Mouse (Mus musculus) cerebellum, postnatal 14 days (tissue): ENCODE measurements around the gene Padi4.
A peak's percentile ranks its signal among the peaks of the same experiment; 100 is the strongest.

Source experiments
- DNase-seq, 2 experiments: peaks; one replicate each; pipeline ENCODE4 v3.0.0; 2021; ENCODE audit warnings: mixed read lengths in 2 of 2

The Padi4 gene

DNA sequence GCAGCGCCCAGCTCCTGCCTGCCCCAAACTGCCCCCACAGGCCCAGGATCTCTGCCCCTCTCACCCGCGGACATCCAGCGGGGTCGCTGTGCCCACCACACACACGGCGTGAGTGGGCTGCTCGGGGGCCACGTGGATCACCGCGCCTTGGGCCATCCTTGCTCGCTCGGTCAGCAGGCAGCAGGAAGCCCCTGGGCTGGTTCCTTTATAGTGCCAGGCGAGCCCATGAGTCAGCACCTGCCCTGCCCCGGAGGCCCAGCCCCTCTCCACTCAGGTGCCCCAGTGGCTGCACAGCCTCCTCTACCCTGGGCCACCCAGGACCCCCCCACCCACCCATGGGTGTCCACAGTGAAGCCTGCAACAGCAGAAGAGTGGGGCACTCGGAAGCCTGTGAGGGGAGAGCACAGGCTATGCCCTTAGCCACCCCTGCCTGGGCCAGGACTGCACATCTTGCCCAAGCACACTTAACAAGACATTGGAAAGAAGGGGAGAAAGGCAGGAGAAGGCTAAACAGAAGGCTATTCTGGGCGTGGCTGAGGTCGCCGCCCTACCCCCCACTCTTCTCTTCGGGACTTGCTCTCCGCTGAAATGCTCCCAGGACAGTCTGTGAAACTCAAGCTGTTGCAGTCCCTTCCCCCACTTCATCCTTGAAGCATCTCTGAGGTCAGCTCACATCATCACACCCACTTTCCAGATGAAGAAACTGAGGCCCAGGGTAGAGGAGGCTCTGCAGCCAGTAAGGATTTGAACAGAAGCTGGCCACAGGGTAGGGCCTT is at the start of gene Padi4:
TSS of gene Padi4 (minus strand) at position 212 of the 776 bp plus-strand sequence.
- no peak for DNase-seq

GRCm38 (mm10) chr4:140821988-140822387 is 48.0 kb upstream of the Padi4 start:
- DNase-seq = peak; percentile 76 to 82

- no peak for DNase-seq
Observed at GRCm38 (mm10) chr4:140817413-140817812, 43.4 kb upstream of the Padi4 start.

DNA sequence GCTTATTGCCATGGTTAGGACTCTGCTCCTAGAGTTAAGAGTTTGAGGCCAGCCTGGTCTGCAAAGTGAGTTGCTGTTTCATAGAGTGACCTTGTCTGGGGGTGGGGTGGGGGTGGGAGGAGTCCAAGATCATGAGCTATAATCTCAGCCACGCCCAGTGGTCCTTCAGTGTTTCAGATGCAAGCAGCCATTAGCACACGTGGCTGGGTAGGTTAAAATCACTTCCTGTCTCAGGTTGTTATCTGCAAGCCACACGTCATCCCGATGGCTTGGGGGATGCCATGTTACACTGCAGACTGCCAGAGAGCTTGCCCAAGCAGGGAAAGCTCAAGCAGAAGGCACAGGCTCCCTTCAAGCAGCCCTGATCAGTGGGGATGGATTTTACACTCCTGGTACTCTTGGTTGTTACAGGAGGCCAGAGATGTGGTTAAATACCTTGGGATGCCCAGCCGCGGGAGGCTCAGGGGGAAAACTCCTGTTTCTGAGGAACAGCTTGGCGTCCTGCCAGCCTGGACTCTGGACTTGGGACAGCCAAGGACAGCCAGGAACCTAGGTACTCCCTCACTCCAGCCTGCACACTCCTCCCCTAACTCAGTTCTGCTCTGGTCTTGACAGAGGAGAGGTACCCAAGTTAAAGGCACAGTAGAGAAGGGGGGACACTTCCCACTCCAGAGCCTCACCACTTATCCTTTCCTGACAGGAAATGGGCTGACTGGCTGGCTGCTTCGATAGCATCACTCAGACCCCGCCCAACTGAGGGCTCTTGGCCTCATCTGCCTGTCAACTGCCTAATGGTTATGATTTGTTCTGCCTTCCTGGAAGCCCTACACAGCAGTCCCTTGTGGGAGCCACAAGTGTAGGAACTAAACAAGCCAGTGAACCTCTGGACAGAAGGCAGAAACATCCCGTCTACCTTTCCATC is 42.2 kb upstream of the Padi4 start:
- peak in 1 of 2 experiments; percentile 26 for DNase-seq

- no peak for DNase-seq
Observed at GRCm38 (mm10) chr4:140815496-140815895, 41.5 kb upstream of the Padi4 start.

DNA sequence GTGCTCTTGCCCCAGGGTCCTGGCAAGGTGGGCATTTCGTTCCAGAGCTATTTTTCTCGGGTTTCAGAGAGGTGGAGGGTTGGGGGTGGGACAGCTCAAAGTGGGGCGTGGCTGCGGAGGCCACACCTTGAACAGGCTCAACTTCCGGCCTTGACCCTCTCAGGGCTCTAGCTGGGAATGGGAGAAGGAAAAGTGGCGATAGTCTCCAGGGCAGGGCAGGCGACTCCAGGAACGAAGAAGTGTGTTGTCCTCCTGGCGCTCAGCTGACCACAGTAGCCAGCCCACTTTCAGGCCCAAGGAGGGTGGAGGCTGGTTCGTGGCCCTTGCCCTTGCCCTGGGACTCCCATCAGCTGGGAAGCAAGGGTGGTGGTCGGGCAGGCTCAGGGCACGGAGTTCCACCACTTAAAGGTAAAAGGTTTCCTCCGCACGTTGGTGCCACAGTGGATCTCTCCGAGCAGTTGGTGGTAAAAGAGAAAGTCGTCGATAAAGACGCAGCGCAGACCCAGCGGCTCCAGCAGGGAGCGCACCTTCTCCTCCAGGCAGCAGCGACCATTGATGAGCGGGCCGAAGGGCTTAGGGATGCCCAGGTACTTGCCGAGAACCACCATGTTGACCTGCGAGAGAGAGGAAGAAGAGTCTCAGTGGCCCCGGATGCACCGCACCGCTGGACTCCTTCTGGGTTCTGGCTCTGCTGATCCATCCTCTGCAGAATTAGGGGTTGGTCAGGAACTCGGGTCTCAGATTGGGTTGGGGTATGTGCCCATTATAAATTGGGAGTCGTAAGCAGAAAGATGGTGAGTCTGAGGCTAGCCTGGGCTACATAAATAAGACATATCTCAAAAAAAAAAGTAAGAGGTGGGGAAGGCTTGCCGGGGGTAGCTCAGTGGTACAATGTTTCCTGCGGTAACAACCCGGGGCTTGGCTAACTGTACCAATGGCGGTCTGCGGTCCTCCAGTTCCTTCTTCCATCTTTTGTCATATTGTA is 40.5 kb upstream of the Padi4 start:
- DNase-seq = peak; percentile 21 to 34

DNA sequence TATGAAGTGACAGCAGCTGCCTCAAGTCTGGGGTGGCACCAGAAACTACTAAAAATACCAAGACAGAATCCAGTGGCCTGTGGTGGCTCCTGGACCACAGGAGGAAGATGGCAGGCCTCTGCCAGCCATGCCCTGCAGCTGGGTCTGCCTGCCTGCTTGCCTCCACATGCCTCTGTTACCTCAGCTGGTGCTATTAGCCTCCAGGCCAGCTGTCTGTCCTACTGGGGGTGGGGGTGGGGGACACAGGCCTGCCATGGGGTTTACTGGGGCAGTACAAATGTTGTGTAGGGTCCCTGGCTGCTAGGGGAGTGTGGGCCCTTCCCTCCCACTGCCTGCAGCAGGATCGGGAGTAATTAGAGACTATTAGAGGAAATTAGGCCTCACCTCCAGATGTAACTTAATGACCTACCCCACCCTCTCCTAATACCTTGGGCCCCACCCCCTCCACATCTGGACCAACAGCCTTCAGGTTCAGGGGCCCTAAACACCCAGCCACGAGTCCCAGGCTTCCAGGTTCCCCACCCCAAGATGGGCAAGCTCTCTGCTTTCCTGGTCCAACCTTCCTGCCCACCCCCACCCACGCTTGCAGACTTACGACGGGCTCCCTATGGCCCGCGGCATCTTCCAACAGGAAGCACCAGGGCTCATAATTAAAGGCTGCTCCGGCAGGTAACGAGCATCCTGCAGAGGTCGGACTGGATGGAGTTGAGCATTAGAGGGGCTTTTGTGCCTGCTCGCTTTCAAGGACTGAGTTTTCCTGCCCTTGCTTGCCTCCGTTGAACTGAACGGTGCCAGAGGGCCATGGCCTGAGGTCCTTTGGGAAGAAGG is 39.5 kb upstream of the Padi4 start:
- DNase-seq = no peak

DNA sequence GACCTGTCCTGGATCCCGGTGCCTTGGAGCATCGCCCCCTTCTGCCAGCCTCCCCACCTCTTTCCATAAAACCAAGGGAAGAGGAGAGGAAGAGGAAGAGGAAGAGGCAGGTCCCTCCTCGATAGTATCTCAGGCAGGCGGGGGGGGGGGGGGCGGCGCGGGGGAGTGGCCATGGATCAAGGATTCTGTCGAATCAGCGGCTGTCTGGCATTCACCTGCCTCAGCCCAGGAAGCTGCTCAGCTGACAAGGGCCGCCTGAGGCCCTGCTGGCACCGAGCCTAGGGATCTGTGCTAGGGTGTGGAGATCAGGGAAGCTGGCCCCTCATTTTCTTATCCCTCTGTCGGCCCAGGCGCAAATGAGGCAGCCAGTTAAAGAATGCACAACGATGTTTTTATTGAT is 38.6 kb upstream of the Padi4 start:
- peak; percentile 69 to 81 for DNase-seq

DNA sequence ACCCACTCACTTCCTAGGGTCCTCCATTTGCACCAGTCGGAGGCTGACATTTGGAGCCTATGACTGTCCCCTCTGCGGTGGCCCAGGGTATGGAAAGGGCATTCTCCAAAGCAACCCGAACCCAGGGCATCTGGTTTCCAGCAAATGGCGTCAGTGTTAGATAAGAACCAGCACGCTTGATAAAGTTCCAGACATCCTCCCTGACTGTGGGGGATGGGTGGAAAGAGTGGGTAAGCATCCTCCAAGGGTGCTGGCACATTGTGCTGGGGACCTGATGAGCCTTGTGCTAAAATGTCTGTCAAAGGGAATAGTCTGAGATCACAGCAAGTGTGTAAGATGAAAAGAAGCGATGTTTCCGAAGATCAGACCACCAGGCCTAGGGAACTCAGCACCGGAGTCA is 38.2 kb upstream of the Padi4 start:
- DNase-seq = no peak

GRCm38 (mm10) chr4:140810458-140811260 is 36.6 kb upstream of the Padi4 start, which contains the start of gene Padi3:
TSS of gene Padi3 (minus strand) at chr4:140810648.
- DNase-seq = no peak

GRCm38 (mm10) chr4:140809118-140809517 is 35.1 kb upstream of the Padi4 start:
- no peak for DNase-seq

GRCm38 (mm10) chr4:140804601-140805000 is 30.6 kb upstream of the Padi4 start:
- no peak for DNase-seq

DNA sequence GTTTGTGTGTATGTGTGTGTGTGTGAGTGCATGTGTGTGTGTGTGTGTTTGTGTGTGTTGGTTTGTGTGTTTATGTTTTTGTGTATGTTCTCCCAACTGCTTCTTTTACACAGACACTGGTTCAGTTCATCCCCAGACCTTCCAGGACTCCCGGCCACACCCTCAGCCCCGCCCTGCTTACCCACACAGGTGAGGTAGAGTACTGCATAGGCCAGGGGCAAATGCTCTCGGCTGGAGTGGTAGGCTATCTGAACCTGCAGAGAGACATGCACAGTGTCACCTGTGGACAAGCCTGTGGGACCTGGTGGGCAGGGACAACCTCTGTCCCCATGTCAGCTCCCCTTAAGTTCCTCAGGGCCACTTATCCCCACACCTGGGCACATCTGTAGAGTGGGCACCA is 27.3 kb upstream of the Padi4 start:
- no peak for DNase-seq

DNA sequence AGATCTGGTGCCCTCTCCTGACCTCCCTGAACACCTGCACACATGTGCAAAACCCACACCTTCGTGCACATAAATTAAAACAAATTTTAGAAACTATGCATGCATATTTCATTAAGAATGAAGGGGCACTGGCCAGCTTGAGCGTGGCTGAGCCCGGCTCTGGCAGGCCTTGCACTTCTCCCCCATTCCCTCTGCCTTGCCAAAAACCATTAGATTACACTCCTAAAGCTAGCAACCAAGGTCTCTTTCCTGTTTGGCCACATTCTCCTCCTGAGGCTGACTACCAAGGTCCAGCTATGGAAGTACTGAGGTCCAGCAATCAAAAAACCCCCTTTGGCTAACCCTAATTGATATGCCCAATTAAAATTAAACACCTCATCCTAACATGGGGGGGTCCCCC is 22.8 kb upstream of the Padi4 start:
- DNase-seq = no peak

GRCm38 (mm10) chr4:140794678-140795077 is 20.6 kb upstream of the Padi4 start:
- DNase-seq = no peak

DNA sequence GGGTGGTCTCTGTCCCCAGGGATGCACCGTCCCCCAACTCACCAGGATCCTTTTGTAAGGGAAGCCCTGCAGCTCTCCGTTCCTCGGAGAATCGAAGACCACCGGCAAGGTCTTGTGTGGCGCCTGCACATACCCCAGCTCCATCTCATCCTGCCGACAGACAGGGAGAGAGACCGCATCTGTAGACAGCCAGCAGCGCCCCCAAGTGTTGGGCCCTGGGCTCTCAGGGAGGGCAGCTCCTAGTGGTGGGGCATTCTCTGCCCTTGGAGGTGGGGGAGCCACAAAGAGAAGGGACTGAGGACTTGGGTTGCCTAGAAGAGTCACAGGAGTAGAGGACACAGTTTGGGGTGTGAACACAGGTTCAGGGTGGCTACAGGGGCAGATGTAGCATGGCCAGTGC is 19.8 kb upstream of the Padi4 start:
- DNase-seq = no peak

DNA sequence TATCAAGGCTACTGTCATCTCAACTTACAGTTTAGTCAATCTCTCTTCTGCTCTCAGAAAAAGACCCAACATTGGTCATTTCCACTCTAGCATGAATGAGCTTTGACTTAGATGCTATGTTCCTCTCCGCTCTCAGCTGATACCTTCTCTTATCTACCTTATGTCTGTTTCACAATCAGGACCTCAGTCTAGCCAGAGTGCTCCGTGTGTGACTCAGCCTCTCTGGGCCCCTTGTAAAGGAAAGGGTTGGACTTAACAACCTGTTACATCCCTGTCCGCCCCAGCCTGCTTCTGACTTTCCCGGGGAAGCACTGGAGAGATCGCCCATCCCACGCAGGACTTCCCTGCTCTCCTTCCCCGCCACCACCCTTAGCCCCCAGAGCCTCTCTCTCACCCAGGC is 18.5 kb upstream of the Padi4 start:
- no peak for DNase-seq

GRCm38 (mm10) chr4:140791071-140791470 is 17.0 kb upstream of the Padi4 start:
- no peak for DNase-seq

DNA sequence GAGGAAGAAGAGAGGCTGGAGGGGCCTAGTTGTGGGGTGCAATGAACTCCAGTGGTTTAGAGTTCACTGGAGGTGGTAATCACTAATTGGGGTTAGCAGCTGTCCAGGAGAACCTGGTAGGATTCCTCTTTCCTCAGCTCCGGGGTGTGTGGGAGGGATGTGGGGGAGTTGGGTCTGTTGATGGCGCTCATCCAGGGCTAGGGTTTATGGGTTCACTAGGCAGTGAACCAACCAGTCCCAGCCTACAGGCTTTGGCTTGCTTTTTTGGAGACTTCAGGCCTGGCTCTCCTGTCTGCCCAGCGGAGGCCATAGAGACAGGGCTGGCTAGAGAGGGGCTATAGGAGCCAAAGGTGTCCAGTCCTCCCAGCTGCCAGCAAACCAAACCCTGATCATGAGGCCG is 15.9 kb upstream of the Padi4 start:
- DNase-seq = no peak

DNA sequence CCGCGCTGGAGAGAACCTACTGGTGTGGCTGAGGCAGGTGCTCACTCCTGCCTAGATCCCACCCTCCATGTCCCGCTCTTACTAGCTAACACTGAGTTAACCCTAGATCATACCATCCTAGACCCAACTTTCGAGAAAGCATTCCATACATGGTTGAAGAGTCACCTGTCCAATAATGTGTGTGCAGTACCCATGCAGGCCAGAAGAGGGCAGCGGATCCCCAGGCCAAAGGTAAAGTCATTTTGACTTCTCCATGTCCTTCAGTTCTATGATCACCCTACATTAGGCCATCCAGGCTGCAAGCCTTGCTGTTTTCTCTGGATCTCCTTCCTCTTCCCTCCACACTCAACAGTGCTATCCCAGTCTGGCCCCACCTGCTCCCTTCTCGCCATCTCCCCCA is 14.9 kb upstream of the Padi4 start:
- peak; percentile 85 to 90 for DNase-seq

DNA sequence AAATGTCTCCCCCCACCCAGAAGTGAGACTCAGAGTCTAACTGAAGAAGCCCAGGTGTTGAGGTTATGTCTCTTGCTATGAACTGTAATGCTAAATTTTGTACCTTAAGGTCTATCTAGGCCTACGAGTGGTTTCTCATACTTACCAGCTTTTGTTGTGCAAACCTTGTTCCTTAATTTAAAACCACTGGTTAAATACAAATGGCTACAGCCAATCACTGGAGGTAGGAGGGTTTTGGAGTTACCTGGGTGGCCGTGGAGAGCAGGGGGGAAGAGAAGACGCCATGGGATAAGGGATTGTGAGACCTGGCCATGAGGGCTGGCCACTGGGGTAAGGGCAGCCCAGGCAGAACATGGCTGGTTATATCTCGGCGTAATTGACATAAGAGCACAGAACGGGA is 14.2 kb upstream of the Padi4 start:
- no peak for DNase-seq
